Mouse (Mus musculus): ENCODE data around the gene Gm8909. TPM values are rescaled to one million over a fixed set of nuclear protein-coding genes. Genes with fewer than 3 reads are reported as not detected.
A peak's percentile ranks its signal among the peaks of the same experiment; 100 is the strongest.
"Not testable (repeated sequence)": the region's sequence is repeated elsewhere in the genome, so short reads cannot be mapped to it uniquely, and the experiment has no call there.

Gm8909 gene
- polyA plus RNA-seq, 1 experiment from 2014 or later, result 0.56 TPM

DNA sequence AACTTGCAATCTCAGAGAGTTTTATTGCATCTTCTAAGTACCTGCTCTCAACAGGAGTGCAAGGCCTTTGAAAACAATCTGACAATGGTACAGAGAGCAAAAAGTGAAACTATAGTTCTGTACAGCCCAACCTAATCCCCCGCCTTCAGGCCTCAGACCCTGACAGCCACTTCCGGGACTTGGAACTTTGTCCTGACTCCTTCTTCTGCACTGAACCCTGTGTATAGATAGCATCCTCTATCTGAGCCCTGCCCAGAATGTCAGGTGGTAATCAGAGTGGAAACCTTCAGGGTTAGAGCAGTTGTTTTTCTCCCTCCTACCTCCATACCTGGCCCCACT lies 21.8 kb upstream of the Gm8909 start, which contains the start of gene H2-T3:
Gene H2-T3 (minus strand): TSS at position 119 of the 339 bp plus-strand sequence.
- Histone ChIP-seq H3K4me2 (replicated peaks; ENCODE audit: low read depth, low read length) (no peak within 1 kb of the TSS), H3K9me3 (ENCODE audit: low read length) (no peaks in the 10 kb centered on the region), H3K27ac (ENCODE audit: low read length) (no peak within 1 kb of the TSS), H3K4me3 (ENCODE audit: low read length) (no peak within 1 kb of the TSS), H3K27me3 (ENCODE audit: insufficient read depth, low read length) (peaks cover 33% of the 10 kb centered on the region), H3K9ac (replicated peaks; ENCODE audit: low read length) (no peak within 1 kb of the TSS), H3K36me3 (ENCODE audit: insufficient read depth, low read length) (no peaks in the 10 kb centered on the region), H3K4me1 (ENCODE audit: insufficient read depth, low read length) (no peaks in the 10 kb centered on the region)
- no peak for ATAC-seq (ENCODE audit: low FRiP score, low TSS enrichment)
- 74% methylated on average over 2 of the region's 2 CpGs for WGBS

GRCm38 (mm10) chr17:36189491-36190168 lies 21.3 kb upstream of the Gm8909 start:
- Histone ChIP-seq H3K27ac (ENCODE audit: low read length) (no peak overlapping the region), H3K36me3 (ENCODE audit: insufficient read depth, low read length) (no peaks in the 10 kb centered on the region), H3K4me1 (ENCODE audit: insufficient read depth, low read length) (no peaks in the 10 kb centered on the region), H3K27me3 (ENCODE audit: insufficient read depth, low read length) (peaks cover 37% of the 10 kb centered on the region), H3K4me3 (ENCODE audit: low read length) (no peak overlapping the region), H3K4me2 (replicated peaks; ENCODE audit: low read depth, low read length) (no peak overlapping the region), H3K9ac (replicated peaks; ENCODE audit: low read length) (no peak overlapping the region), H3K9me3 (ENCODE audit: low read length) (no peaks in the 10 kb centered on the region)
- WGBS, result 33% methylated on average over 18 of the region's 18 CpGs
- ATAC-seq (ENCODE audit: low FRiP score, low TSS enrichment), result no peak

DNA sequence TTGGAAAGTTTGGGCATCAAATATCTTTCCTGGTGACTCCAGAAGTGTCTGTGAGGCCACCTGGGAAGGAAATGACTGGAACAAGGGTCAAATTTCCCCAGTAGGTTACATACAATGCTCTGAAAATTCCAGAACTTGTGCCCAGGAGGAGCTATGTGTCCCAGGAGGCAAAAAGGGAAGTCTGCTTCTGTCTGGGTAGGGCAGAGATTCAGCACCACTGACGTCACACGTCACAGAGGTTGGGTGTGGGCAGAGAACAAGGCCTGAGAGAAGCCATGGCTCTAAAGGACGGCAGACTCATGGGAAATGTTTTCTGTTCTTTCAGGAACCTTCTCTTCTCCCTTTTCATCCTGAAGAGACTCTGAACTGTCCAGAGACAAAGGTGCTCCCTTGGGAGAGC lies 19.2 kb upstream of the Gm8909 start:
- H3K4me3 ChIP-seq (ENCODE audit: low read length), result no peak overlapping the region
- WGBS, result 49% methylated on average over 3 of the region's 3 CpGs
- H3K27me3 ChIP-seq (ENCODE audit: insufficient read depth, low read length), result peaks cover 37% of the 10 kb centered on the region
- no peak overlapping the region for H3K4me2 ChIP-seq (replicated peaks; ENCODE audit: low read depth, low read length)
- no peak overlapping the region for H3K9ac ChIP-seq (replicated peaks; ENCODE audit: low read length)
- H3K4me1 ChIP-seq (ENCODE audit: insufficient read depth, low read length), result no peaks in the 10 kb centered on the region
- no peaks in the 10 kb centered on the region for H3K9me3 ChIP-seq (ENCODE audit: low read length)
- no peak overlapping the region for H3K27ac ChIP-seq (ENCODE audit: low read length)
- no peak for ATAC-seq (ENCODE audit: low FRiP score, low TSS enrichment)
- H3K36me3 ChIP-seq (ENCODE audit: insufficient read depth, low read length), result no peaks in the 10 kb centered on the region

DNA sequence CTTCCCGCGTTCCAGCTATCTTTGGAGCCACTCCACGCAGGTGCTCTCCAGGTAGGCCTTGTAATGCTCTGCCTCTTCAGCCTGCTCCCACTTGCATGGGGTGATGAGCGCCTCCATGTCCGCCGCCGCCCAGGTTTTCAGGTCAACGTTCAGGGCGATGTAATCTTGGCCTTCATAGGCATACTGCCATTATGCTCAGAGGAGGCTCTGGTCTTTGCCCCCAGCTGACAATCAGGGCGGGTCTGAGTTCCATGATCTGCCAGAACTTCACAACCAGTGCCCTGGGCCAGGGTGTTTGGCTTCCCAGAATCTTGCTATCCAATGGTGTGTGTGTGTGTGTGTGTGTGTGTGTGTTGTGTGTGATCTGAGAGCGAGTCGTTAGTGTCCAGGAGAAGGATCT lies 13.9 kb upstream of the Gm8909 start:
- no peak for ATAC-seq (ENCODE audit: low FRiP score, low TSS enrichment)
- Histone ChIP-seq H3K27ac (ENCODE audit: low read length) (no peak overlapping the region), H3K4me3 (ENCODE audit: low read length) (no peak overlapping the region), H3K36me3 (ENCODE audit: insufficient read depth, low read length) (no peaks in the 10 kb centered on the region), H3K4me1 (ENCODE audit: insufficient read depth, low read length) (no peaks in the 10 kb centered on the region), H3K27me3 (ENCODE audit: insufficient read depth, low read length) (peaks cover 23% of the 10 kb centered on the region), H3K9me3 (ENCODE audit: low read length) (no peaks in the 10 kb centered on the region), H3K9ac (replicated peaks; ENCODE audit: low read length) (no peak overlapping the region), H3K4me2 (replicated peaks; ENCODE audit: low read depth, low read length) (no peak overlapping the region)
- WGBS, result 71% methylated on average over 12 of the region's 12 CpGs

- H3K4me1 ChIP-seq (ENCODE audit: insufficient read depth, low read length); H3K9ac ChIP-seq (replicated peaks; ENCODE audit: low read length); H3K4me3 ChIP-seq (ENCODE audit: low read length); ATAC-seq (ENCODE audit: low FRiP score, low TSS enrichment); H3K27ac ChIP-seq (ENCODE audit: low read length); H3K36me3 ChIP-seq (ENCODE audit: insufficient read depth, low read length); H3K9me3 ChIP-seq (ENCODE audit: low read length): not testable (repeated sequence)
- Histone ChIP-seq H3K27me3 (ENCODE audit: insufficient read depth, low read length) (peaks cover 15% of the 10 kb centered on the region), H3K4me2 (replicated peaks; ENCODE audit: low read depth, low read length) (peak overlapping the region; percentile 49)
- 11% methylated on average over 10 of the region's 10 CpGs for WGBS
Observed at GRCm38 (mm10) chr17:36179446-36179845, 11.1 kb upstream of the Gm8909 start.

GRCm38 (mm10) chr17:36178938-36179337 lies 10.6 kb upstream of the Gm8909 start:
- H3K9ac ChIP-seq (replicated peaks; ENCODE audit: low read length), result not testable (repeated sequence)

GRCm38 (mm10) chr17:36176132-36176531 lies 7.8 kb upstream of the Gm8909 start:
- H3K4me3 ChIP-seq (ENCODE audit: low read length); ATAC-seq (ENCODE audit: low FRiP score, low TSS enrichment); H3K27me3 ChIP-seq (ENCODE audit: insufficient read depth, low read length); H3K27ac ChIP-seq (ENCODE audit: low read length); H3K4me2 ChIP-seq (replicated peaks; ENCODE audit: low read depth, low read length); H3K36me3 ChIP-seq (ENCODE audit: insufficient read depth, low read length); H3K9me3 ChIP-seq (ENCODE audit: low read length); H3K4me1 ChIP-seq (ENCODE audit: insufficient read depth, low read length); H3K9ac ChIP-seq (replicated peaks; ENCODE audit: low read length): not testable (repeated sequence)
- no CpG with 5 or more reads among the region's 2 CpGs for WGBS

More at GRCm38 (mm10) chr17:36178938-36179337, 10.6 kb upstream of the Gm8909 start:
- H3K9me3 ChIP-seq (ENCODE audit: low read length); H3K36me3 ChIP-seq (ENCODE audit: insufficient read depth, low read length); H3K4me1 ChIP-seq (ENCODE audit: insufficient read depth, low read length); H3K27ac ChIP-seq (ENCODE audit: low read length); ATAC-seq (ENCODE audit: low FRiP score, low TSS enrichment): not testable (repeated sequence)
- peak overlapping the region; percentile 33 for H3K4me3 ChIP-seq (ENCODE audit: low read length)
- H3K27me3 ChIP-seq (ENCODE audit: insufficient read depth, low read length), result peaks cover 20% of the 10 kb centered on the region
- H3K4me2 ChIP-seq (replicated peaks; ENCODE audit: low read depth, low read length), result peak overlapping the region; percentile 49
- under 1% methylated on average over 40 of the region's 40 CpGs for WGBS

DNA sequence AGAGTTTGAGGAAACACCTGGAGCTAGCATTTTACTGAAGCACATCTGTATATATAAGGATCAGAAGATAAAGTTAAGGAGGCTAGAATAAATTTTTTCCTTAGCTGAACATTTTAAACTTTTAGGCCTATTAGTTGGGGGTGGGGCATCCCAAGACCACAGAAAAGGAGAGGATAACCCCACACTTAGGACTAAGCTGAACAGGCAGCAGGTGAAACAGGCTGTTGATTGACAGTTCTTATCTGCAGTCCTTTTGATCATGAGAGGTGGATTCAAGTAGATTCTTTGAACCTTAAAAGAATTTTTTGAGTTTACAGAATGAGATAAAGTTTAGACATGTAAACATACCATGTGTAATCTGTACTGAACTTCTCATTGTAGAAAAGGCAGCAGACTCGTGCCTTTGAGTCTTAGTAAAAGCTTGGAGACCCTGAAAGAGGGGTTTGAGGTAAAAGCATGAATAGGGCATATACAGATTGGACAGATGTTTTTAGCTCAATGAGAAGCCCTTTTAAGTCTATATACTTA lies 2.0 kb upstream of the Gm8909 start:
- Histone ChIP-seq H3K4me3 (ENCODE audit: low read length) (no peak overlapping the region), H3K36me3 (ENCODE audit: insufficient read depth, low read length) (no peaks in the 10 kb centered on the region), H3K9ac (replicated peaks; ENCODE audit: low read length) (no peak overlapping the region), H3K27ac (ENCODE audit: low read length) (no peak overlapping the region), H3K4me1 (ENCODE audit: insufficient read depth, low read length) (peaks cover 6% of the 10 kb centered on the region; the same call in 1 of the 2 replicates), H3K27me3 (ENCODE audit: insufficient read depth, low read length) (peaks cover 47% of the 10 kb centered on the region), H3K4me2 (replicated peaks; ENCODE audit: low read depth, low read length) (no peak overlapping the region), H3K9me3 (ENCODE audit: low read length) (no peaks in the 10 kb centered on the region)
- WGBS, result 53% methylated on average over 1 of the region's 1 CpGs
- no peak for ATAC-seq (ENCODE audit: low FRiP score, low TSS enrichment)

DNA sequence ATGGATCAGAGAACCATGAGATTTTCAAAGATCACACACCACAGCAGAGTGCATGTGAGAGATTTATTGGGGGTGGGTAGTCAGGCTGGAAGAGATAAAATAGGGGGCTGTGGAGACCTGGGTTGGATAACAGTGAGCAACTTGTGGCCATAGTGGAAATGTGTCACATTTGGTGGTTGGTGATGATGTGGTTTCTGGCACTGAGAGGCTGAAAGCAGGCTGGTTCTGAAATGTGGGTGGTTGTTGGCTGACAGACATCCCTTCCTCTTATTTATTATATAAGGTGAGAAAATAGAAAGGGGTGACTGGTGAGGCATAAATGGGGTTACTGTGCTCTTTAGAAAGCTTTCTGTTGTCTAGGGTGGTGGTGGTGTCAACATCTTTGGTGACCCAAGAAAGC lies 1.4 kb upstream of the Gm8909 start:
- Histone ChIP-seq H3K4me3 (ENCODE audit: low read length) (no peak overlapping the region), H3K4me1 (ENCODE audit: insufficient read depth, low read length) (peaks cover 6% of the 10 kb centered on the region; the same call in 1 of the 2 replicates), H3K4me2 (replicated peaks; ENCODE audit: low read depth, low read length) (no peak overlapping the region), H3K27me3 (ENCODE audit: insufficient read depth, low read length) (peaks cover 53% of the 10 kb centered on the region), H3K36me3 (ENCODE audit: insufficient read depth, low read length) (no peaks in the 10 kb centered on the region), H3K9ac (replicated peaks; ENCODE audit: low read length) (no peak overlapping the region), H3K9me3 (ENCODE audit: low read length) (no peaks in the 10 kb centered on the region), H3K27ac (ENCODE audit: low read length) (no peak overlapping the region)
- ATAC-seq (ENCODE audit: low FRiP score, low TSS enrichment), result no peak

GRCm38 (mm10) chr17:36169094-36169493 lies 757 bp upstream of the Gm8909 start:
- not testable (repeated sequence) for H3K4me2 ChIP-seq (replicated peaks; ENCODE audit: low read depth, low read length); ATAC-seq (ENCODE audit: low FRiP score, low TSS enrichment); H3K4me3 ChIP-seq (ENCODE audit: low read length); H3K4me1 ChIP-seq (ENCODE audit: insufficient read depth, low read length); H3K36me3 ChIP-seq (ENCODE audit: insufficient read depth, low read length); H3K9ac ChIP-seq (replicated peaks; ENCODE audit: low read length); H3K27ac ChIP-seq (ENCODE audit: low read length); H3K9me3 ChIP-seq (ENCODE audit: low read length)
- WGBS, result 60% methylated on average over 1 of the region's 1 CpGs
- peaks cover 55% of the 10 kb centered on the region for H3K27me3 ChIP-seq (ENCODE audit: insufficient read depth, low read length)

Data from kidney, embryonic 16.5 days (tissue).